Mouse (Mus musculus) G1E (cell line): ENCODE results near the gene Fstl4.

Source experiments
- CTCF ChIP-seq: IDR thresholded peaks from 2 replicates; pipeline ENCODE4 v1.5.1; 2012; ENCODE audit warnings: low read depth, low read length, inconsistent platforms, mixed read lengths
- GATA1 ChIP-seq: IDR thresholded peaks from 2 replicates; pipeline ENCODE4 v1.6.1; 2012; ENCODE audit warnings: borderline replicate concordance, low read length, inconsistent platforms, mixed read lengths
- TAL1 ChIP-seq: conservative IDR thresholded peaks from 2 replicates; pipeline ENCODE4 v1.6.1; 2012; ENCODE audit warnings: low read depth, low read length, inconsistent platforms, mixed read lengths

GRCm38 (mm10) chr11:53013906-53014305 is 249.5 kb downstream of the Fstl4 start:
- TF ChIP-seq TAL1 (no peak), GATA1 (no peak), CTCF (no peak)
